Mouse (Mus musculus) hindbrain, embryonic 11.5 days (tissue): Measurements from ENCODE around the gene Ypel3. TPM values are rescaled to one million over a fixed set of nuclear protein-coding genes. Genes with fewer than 3 reads are reported as not detected.

Experiments
- ATAC-seq: fragments of 200-750 bp; cut with Nextera tagmentation; 2 replicates; pipeline ENCODE4 v1.8.0; 2017; ENCODE audit warnings: mild to moderate bottlenecking, moderate TSS enrichment, moderate library complexity; ENCODE audit not compliant: low FRiP score
- DNase-seq: peaks from one replicate; pipeline ENCODE4 v3.0.0-alpha.2; 2015; ENCODE audit warnings: low spot score
- H3K27ac ChIP-seq: fragments of 300-500 bp; sonication (generic); 2 replicates; pipeline ENCODE4 v1.5.1; 2014; ENCODE audit warnings: mild to moderate bottlenecking, low read depth, low read length
- H3K27me3 ChIP-seq: fragments of 300-500 bp; sonication (generic); 2 replicates; pipeline ENCODE4 v1.6.1; 2014; ENCODE audit warnings: mild to moderate bottlenecking, low read length, moderate library complexity, mixed read lengths; ENCODE audit not compliant: control insufficient read depth, insufficient read depth
- H3K36me3 ChIP-seq: fragments of 300-500 bp; sonication (generic); 2 replicates; pipeline ENCODE4 v1.6.1; 2014; ENCODE audit warnings: mild to moderate bottlenecking, low read length, moderate library complexity, mixed read lengths; ENCODE audit not compliant: control insufficient read depth, insufficient read depth
- H3K4me1 ChIP-seq: fragments of 300-500 bp; sonication (generic); replicated peaks from 2 replicates; pipeline ENCODE4 v1.6.1; 2014; ENCODE audit warnings: low read length, mixed read lengths; ENCODE audit not compliant: control insufficient read depth, insufficient read depth
- H3K4me2 ChIP-seq: fragments of 300-500 bp; sonication (generic); replicated peaks from 2 replicates; pipeline ENCODE4 v1.6.1; 2014; ENCODE audit warnings: mild to moderate bottlenecking, low read depth, low read length
- H3K4me3 ChIP-seq: fragments of 300-500 bp; sonication (generic); 2 replicates; pipeline ENCODE4 v1.5.1; 2014; ENCODE audit warnings: low read depth, low read length
- H3K9ac ChIP-seq: fragments of 300-500 bp; sonication (generic); 2 replicates; pipeline ENCODE4 v1.6.1; 2014; ENCODE audit warnings: low read depth, low read length
- H3K9me3 ChIP-seq: fragments of 300-500 bp; sonication (generic); 2 replicates; pipeline ENCODE4 v1.6.1; 2016; ENCODE audit warnings: low read length; ENCODE audit not compliant: control insufficient read depth
- WGBS: fragments of 180-500 bp; shearing (Covaris S2); extraction: QIAGEN DNeasy Blood & Tissue Kit; methylation state at CpG from one replicate; pipeline ENCODE4 v1.1.7; 2014; 5-methylcytosine and 5-hydroxymethylcytosine counted together
- polyA plus RNA-seq: library from polyadenylated mRNA; unstranded; fragments of >200 nt; fragmentation: Nextera tagmentation; extraction: Ambion mirVana; gene quantifications from 2 replicates; pipeline ENCODE4 v1.2.1, GENCODE M21; 2014

Gene Ypel3
- polyA plus RNA-seq, 1 experiment from 2014 or later = 114 TPM

- DNase-seq = peak; percentile 35
- H3K4me2 ChIP-seq = peak overlapping the region; percentile 83
- peak overlapping the region; percentile 79; the same call in 1 of the 2 replicates for H3K27ac ChIP-seq
Measured at GRCm38 (mm10) chr7:126823940-126824339, 47.2 kb downstream of the Ypel3 start.

DNA sequence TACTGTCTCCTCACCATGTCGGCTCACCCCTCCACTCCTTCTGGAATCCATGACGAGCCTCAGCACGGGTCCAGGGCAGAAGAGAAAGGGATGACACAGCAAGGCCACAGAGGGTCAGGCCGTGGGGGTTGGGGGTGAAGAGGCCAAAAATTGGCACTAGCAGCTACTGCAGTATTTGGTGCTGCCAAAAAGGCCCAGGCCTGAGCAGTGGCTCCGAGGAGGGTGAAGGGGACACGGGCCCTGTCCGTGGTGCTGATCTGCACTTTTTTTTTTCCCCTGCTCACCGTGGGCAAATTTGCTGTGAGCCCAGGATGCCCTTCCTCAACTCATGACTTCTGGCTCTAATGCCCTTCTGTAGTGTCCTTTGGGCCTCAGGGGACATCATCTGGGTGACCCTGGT lies 48.6 kb downstream of the Ypel3 start:
- ATAC-seq (no peak), DNase-seq (peak; percentile 53)
- Histone ChIP-seq H3K27me3 (no peaks in the 10 kb centered on the region; the same call in 1 of the 2 replicates), H3K36me3 (no peaks in the 10 kb centered on the region), H3K4me3 (no peak overlapping the region), H3K4me2 (no peak overlapping the region), H3K27ac (no peak overlapping the region), H3K4me1 (no peaks in the 10 kb centered on the region; the same call in 1 of the 2 replicates), H3K9me3 (no peaks in the 10 kb centered on the region), H3K9ac (no peak overlapping the region)
- WGBS = 18% methylated on average over 8 of the region's 8 CpGs

More at GRCm38 (mm10) chr7:126823940-126824339, 47.2 kb downstream of the Ypel3 start:
- WGBS = 9% methylated on average over 10 of the region's 10 CpGs
- Histone ChIP-seq H3K27me3 (no peaks in the 10 kb centered on the region; the same call in 1 of the 2 replicates), H3K9me3 (no peaks in the 10 kb centered on the region), H3K36me3 (no peaks in the 10 kb centered on the region), H3K4me3 (peak overlapping the region; percentile 56), H3K4me1 (no peaks in the 10 kb centered on the region; the same call in 1 of the 2 replicates), H3K9ac (peak overlapping the region; percentile 76)
- peak; percentile 15; the same call in 1 of the 2 replicates for ATAC-seq

DNA sequence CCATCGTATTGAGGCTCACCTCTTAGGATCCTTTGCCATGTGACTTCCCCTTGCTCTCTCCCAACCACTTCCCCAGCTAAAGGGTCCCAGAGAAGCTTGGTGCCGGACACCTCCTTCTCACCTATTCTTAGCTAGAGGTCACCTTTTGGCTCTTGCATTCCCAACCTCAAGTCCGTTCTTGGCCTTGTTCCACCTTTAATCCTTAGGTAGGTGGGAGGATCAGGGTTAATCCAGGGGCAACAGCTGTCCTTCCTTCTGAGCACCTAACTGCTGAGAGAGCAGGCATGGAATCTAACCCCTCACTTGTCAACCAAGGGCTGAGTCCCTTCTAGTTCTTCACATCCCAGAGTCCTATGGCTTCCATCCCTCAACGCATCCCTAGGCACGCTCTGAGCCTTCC lies 49.2 kb downstream of the Ypel3 start:
- no peak overlapping the region for H3K4me3 ChIP-seq
- H3K9ac ChIP-seq = no peak overlapping the region
- no peak overlapping the region for H3K27ac ChIP-seq
- H3K36me3 ChIP-seq = no peaks in the 10 kb centered on the region
- H3K4me2 ChIP-seq = no peak overlapping the region
- DNase-seq (no peak), ATAC-seq (no peak)
- H3K4me1 ChIP-seq = no peaks in the 10 kb centered on the region; the same call in 1 of the 2 replicates
- no peaks in the 10 kb centered on the region for H3K9me3 ChIP-seq
- 84% methylated on average over 5 of the region's 5 CpGs for WGBS
- no peaks in the 10 kb centered on the region; the same call in 1 of the 2 replicates for H3K27me3 ChIP-seq

Other genes with a start within 250 kb of the Ypel3 start
- 187 and 194 TPM in 2 replicates for gene Eif3c, start 210.5 kb upstream of the Ypel3 start, polyA plus RNA-seq
- 0.35 and 0.71 TPM in 2 replicates for gene Apobr, start 192.0 kb upstream of the Ypel3 start, polyA plus RNA-seq
- gene Cln3, start 191.1 kb upstream of the Ypel3 start, polyA plus RNA-seq = 25.5 and 26.7 TPM in 2 replicates
- not detected in 2 replicates for gene Il27, start 182.0 kb upstream of the Ypel3 start, polyA plus RNA-seq
- 1.3 and 2.4 TPM in 2 replicates for gene Nupr1, start 146.1 kb upstream of the Ypel3 start, polyA plus RNA-seq
- 44.8 and 49.3 TPM in 2 replicates for gene Sgf29, start 127.6 kb upstream of the Ypel3 start, polyA plus RNA-seq
- 0.25 and 0.52 TPM in 2 replicates for gene Sult1a1, start 100.5 kb upstream of the Ypel3 start, polyA plus RNA-seq
- gene Bola2, start 81.6 kb upstream of the Ypel3 start, polyA plus RNA-seq = 164 and 176 TPM in 2 replicates
- gene Slx1b, start 81.2 kb upstream of the Ypel3 start, polyA plus RNA-seq = 9.8 and 10.7 TPM in 2 replicates
- 45.3 and 47.8 TPM in 2 replicates for gene Coro1a, start 69.2 kb upstream of the Ypel3 start, polyA plus RNA-seq
- gene Mapk3, start 17.4 kb upstream of the Ypel3 start, polyA plus RNA-seq = 47.2 and 51.8 TPM in 2 replicates
- gene Gdpd3, start 10.6 kb upstream of the Ypel3 start, polyA plus RNA-seq = 0.97 and 1.4 TPM in 2 replicates
- gene Tbx6, start 4.5 kb downstream of the Ypel3 start, polyA plus RNA-seq = 0.25 and 0.79 TPM in 2 replicates
- 313 and 330 TPM in 2 replicates for gene Ppp4c, start 15.5 kb downstream of the Ypel3 start, polyA plus RNA-seq
- gene Fam57b, start 20.7 kb downstream of the Ypel3 start, polyA plus RNA-seq = 14.6 and 16.3 TPM in 2 replicates
- not detected in 2 replicates for gene 4930451I11Rik, start 54.7 kb downstream of the Ypel3 start, polyA plus RNA-seq
- 3.4 and 3.7 TPM in 2 replicates for gene Doc2a, start 70.5 kb downstream of the Ypel3 start, polyA plus RNA-seq
- 22.0 and 25.2 TPM in 2 replicates for gene Hirip3, start 85.0 kb downstream of the Ypel3 start, polyA plus RNA-seq
- gene Ino80e, start 85.4 kb downstream of the Ypel3 start, polyA plus RNA-seq = 89.3 and 89.4 TPM in 2 replicates
- 27.3 and 31.2 TPM in 2 replicates for gene Taok2, start 107.7 kb downstream of the Ypel3 start, polyA plus RNA-seq
- gene Tmem219, start 146.0 kb downstream of the Ypel3 start, polyA plus RNA-seq = 25.3 and 28.6 TPM in 2 replicates
- 30.1 and 33.5 TPM in 2 replicates for gene Kctd13, start 151.9 kb downstream of the Ypel3 start, polyA plus RNA-seq
- gene Asphd1, start 172.6 kb downstream of the Ypel3 start, polyA plus RNA-seq = 0.90 and 0.92 TPM in 2 replicates
- gene Sez6l2, start 173.6 kb downstream of the Ypel3 start, polyA plus RNA-seq = 13.2 and 14.2 TPM in 2 replicates
- gene Cdipt, start 199.0 kb downstream of the Ypel3 start, polyA plus RNA-seq = 68.9 and 69.5 TPM in 2 replicates
- 0.63 and 0.93 TPM in 2 replicates for gene Cdiptos, start 199.1 kb downstream of the Ypel3 start, polyA plus RNA-seq
- gene Mvp, start 237.7 kb downstream of the Ypel3 start, polyA plus RNA-seq = 3.4 and 3.5 TPM in 2 replicates
- gene Pagr1b, start 239.5 kb downstream of the Ypel3 start, polyA plus RNA-seq = not detected in 2 replicates
- 76.1 and 78.5 TPM in 2 replicates for gene Pagr1a, start 240.4 kb downstream of the Ypel3 start, polyA plus RNA-seq
- gene Gm42742, start 244.1 kb downstream of the Ypel3 start, polyA plus RNA-seq = 50.4 and 53.7 TPM in 2 replicates
- 7.2 and 7.7 TPM in 2 replicates for gene Prrt2, start 244.3 kb downstream of the Ypel3 start, polyA plus RNA-seq